Mouse (Mus musculus): ENCODE data around the gene Tnk2.

The Tnk2 gene

GRCm38 (mm10) chr16:32643661-32644061 lies at the start of gene Tnk2:
TSS of gene Tnk2 (plus strand) at chr16:32643874.
- peak; percentile 80 to 85 for DNase-seq (ENCODE audit: low spot score in 2 of 2)

- no peak for DNase-seq (ENCODE audit: low spot score in 2 of 2)
Observed at GRCm38 (mm10) chr16:32593916-32594315, 49.8 kb upstream of the Tnk2 start.

GRCm38 (mm10) chr16:32594701-32595100 lies 49.0 kb upstream of the Tnk2 start:
- DNase-seq (ENCODE audit: low spot score in 2 of 2), result no peak

GRCm38 (mm10) chr16:32595142-32595855 lies 48.4 kb upstream of the Tnk2 start:
- no peak for DNase-seq (ENCODE audit: low spot score in 2 of 2)

GRCm38 (mm10) chr16:32597909-32598381 lies 45.7 kb upstream of the Tnk2 start:
- DNase-seq (ENCODE audit: low spot score in 2 of 2), result no peak

- no peak for DNase-seq (ENCODE audit: low spot score in 2 of 2)
Observed at GRCm38 (mm10) chr16:32599151-32599550, 44.5 kb upstream of the Tnk2 start.

- no peak for DNase-seq (ENCODE audit: low spot score in 2 of 2)
Observed at GRCm38 (mm10) chr16:32602193-32602685, 41.4 kb upstream of the Tnk2 start.

- DNase-seq (ENCODE audit: low spot score in 2 of 2), result no peak
Observed at GRCm38 (mm10) chr16:32607562-32608343, 35.9 kb upstream of the Tnk2 start.

- no peak for DNase-seq (ENCODE audit: low spot score in 2 of 2)
Observed at GRCm38 (mm10) chr16:32608344-32608711, 35.3 kb upstream of the Tnk2 start.

- peak; percentile 96 for DNase-seq (ENCODE audit: low spot score in 2 of 2)
Observed at GRCm38 (mm10) chr16:32608712-32609400, 34.8 kb upstream of the Tnk2 start, which contains the start of gene Tfrc. TSS of gene Tfrc (plus strand) at chr16:32608920.

GRCm38 (mm10) chr16:32609401-32609779 lies 34.3 kb upstream of the Tnk2 start:
- peak in 1 of 2 experiments; percentile 19 for DNase-seq (ENCODE audit: low spot score in 2 of 2)

- no peak for DNase-seq (ENCODE audit: low spot score in 2 of 2)
Observed at GRCm38 (mm10) chr16:32610460-32611255, 33.0 kb upstream of the Tnk2 start.

- DNase-seq (ENCODE audit: low spot score in 2 of 2), result no peak
Observed at GRCm38 (mm10) chr16:32612052-32612451, 31.6 kb upstream of the Tnk2 start.

- DNase-seq (ENCODE audit: low spot score in 2 of 2), result no peak
Observed at GRCm38 (mm10) chr16:32613269-32613834, 30.3 kb upstream of the Tnk2 start.

- DNase-seq (ENCODE audit: low spot score in 2 of 2), result no peak
Observed at GRCm38 (mm10) chr16:32614047-32614446, 29.6 kb upstream of the Tnk2 start.

- no peak for DNase-seq (ENCODE audit: low spot score in 2 of 2)
Observed at GRCm38 (mm10) chr16:32618946-32619345, 24.7 kb upstream of the Tnk2 start.

GRCm38 (mm10) chr16:32628140-32628539 lies 15.5 kb upstream of the Tnk2 start:
- DNase-seq (ENCODE audit: low spot score in 2 of 2), result no peak

- DNase-seq (ENCODE audit: low spot score in 2 of 2), result no peak
Observed at GRCm38 (mm10) chr16:32632328-32632824, 11.3 kb upstream of the Tnk2 start.

- DNase-seq (ENCODE audit: low spot score in 2 of 2), result no peak
Observed at GRCm38 (mm10) chr16:32633486-32634012, 10.1 kb upstream of the Tnk2 start.

GRCm38 (mm10) chr16:32634183-32634582 lies 9.5 kb upstream of the Tnk2 start:
- DNase-seq (ENCODE audit: low spot score in 2 of 2), result no peak

- DNase-seq (ENCODE audit: low spot score in 2 of 2), result no peak
Observed at GRCm38 (mm10) chr16:32635314-32635713, 8.4 kb upstream of the Tnk2 start.
